8 mouse cellular contexts compared by ENCODE assay signal in the genomic region with DNA sequence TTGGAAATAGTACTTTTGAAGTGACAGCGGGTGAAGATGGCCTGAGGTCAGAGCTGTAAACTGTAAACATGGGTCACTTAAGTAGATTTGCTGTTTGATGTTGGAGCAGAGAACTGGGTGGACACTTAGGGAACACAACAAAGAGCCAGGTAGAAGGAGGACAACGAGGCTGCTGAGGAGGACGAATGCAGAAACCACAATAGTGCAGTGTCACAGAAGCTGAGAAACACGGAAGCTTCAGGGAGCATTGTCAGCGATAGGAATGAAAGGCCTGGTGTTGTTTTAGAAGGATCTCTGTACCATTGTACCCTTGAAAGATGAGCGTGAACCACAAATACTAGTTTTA. TPM values are rescaled to one million over a fixed set of nuclear protein-coding genes. Genes with fewer than 3 reads are reported as not detected.
DNase-seq lines count a peak whose midpoint lies in the region; ATAC-seq and TF ChIP-seq lines count a peak whose summit lies in the region.

No protein-coding gene starts in this region.

- peak overlapping the region; percentile 88 for H3K4me2 ChIP-seq in lung, embryonic 14.5 days
- H3K4me2 ChIP-seq in embryonic facial prominence, embryonic 11.5 days (ENCODE audit: low read depth, low read length), result peak overlapping the region; percentile 81
- H3K4me2 ChIP-seq in intestine, embryonic 14.5 days (ENCODE audit: low read length), result peak overlapping the region; percentile 57

- H3K4me3 ChIP-seq in lung, embryonic 14.5 days (ENCODE audit: low read depth, low read length), result peak overlapping the region; percentile 88
- H3K4me3 ChIP-seq in embryonic facial prominence, embryonic 11.5 days (ENCODE audit: low read depth, low read length), result peak overlapping the region; percentile 86
- H3K4me3 ChIP-seq in intestine, embryonic 14.5 days (ENCODE audit: low read depth, low read length), result peak overlapping the region; percentile 87

- TF ChIP-seq CTCF in lung, embryonic 14.5 days (IDR thresholded peaks at IDR 0.05; ENCODE audit: low read depth), result no peak

- no peaks in the 10 kb centered on the region for H3K27me3 ChIP-seq in lung, embryonic 14.5 days (ENCODE audit: insufficient read depth, low read length)
- no peaks in the 10 kb centered on the region for H3K27me3 ChIP-seq in embryonic facial prominence, embryonic 11.5 days (ENCODE audit: control insufficient read depth, insufficient read depth, low read length)
- no peaks in the 10 kb centered on the region for H3K27me3 ChIP-seq in intestine, embryonic 14.5 days (replicated peaks; ENCODE audit: control insufficient read depth, insufficient read depth, low read length)

- no peak overlapping the region for H3K27ac ChIP-seq in lung, embryonic 14.5 days (ENCODE audit: low read depth)
- H3K27ac ChIP-seq in embryonic facial prominence, embryonic 11.5 days (replicated peaks; ENCODE audit: low read depth, low read length), result no peak overlapping the region
- peak overlapping the region; percentile 93; the same call in 1 of the 2 replicates for H3K27ac ChIP-seq in intestine, embryonic 14.5 days (ENCODE audit: low read depth)

- ATAC-seq in lung, embryonic 14.5 days (ENCODE audit: insufficient read depth), result no peak
- no peak for ATAC-seq in embryonic facial prominence, embryonic 11.5 days (replicated peaks; ENCODE audit: insufficient number of reproducible peaks, low FRiP score, low TSS enrichment, low read depth)
- no peak for ATAC-seq in intestine, embryonic 14.5 days (replicated peaks; ENCODE audit: low FRiP score, low TSS enrichment, low read depth)
- peak; percentile 38 for ATAC-seq in monocyte, adult 5-6 weeks (replicated peaks; ENCODE audit: insufficient number of reproducible peaks, low FRiP score, low TSS enrichment, poor library complexity, severe bottlenecking)

- 16% methylated on average over 6 of the region's 6 CpGs for WGBS in lung, embryonic 14.5 days
- 30% methylated on average over 6 of the region's 6 CpGs for WGBS in embryonic facial prominence, embryonic 11.5 days
- WGBS in intestine, embryonic 14.5 days, result 23% methylated on average over 6 of the region's 6 CpGs

- H3K36me3 ChIP-seq in lung, embryonic 14.5 days (ENCODE audit: insufficient read depth), result peaks cover 7% of the 10 kb centered on the region; the same call in 1 of the 2 replicates
- H3K36me3 ChIP-seq in embryonic facial prominence, embryonic 11.5 days (replicated peaks; ENCODE audit: control insufficient read depth, insufficient read depth, low read depth, low read length), result no peaks in the 10 kb centered on the region
- no peaks in the 10 kb centered on the region for H3K36me3 ChIP-seq in intestine, embryonic 14.5 days (ENCODE audit: control insufficient read depth, insufficient read depth, low read length)

- 0 out of 2 replicates have a peak, but pooled peaks cover 4% of the 10 kb centered on the region for H3K4me1 ChIP-seq in lung, embryonic 14.5 days (ENCODE audit: insufficient read depth)
- no peaks in the 10 kb centered on the region for H3K4me1 ChIP-seq in embryonic facial prominence, embryonic 11.5 days (ENCODE audit: control insufficient read depth, insufficient read depth, low read length)
- peaks cover 14% of the 10 kb centered on the region for H3K4me1 ChIP-seq in intestine, embryonic 14.5 days (replicated peaks; ENCODE audit: control insufficient read depth, insufficient read depth, low read length)

- H3K9ac ChIP-seq in lung, embryonic 14.5 days, result peak overlapping the region; percentile 83
- H3K9ac ChIP-seq in embryonic facial prominence, embryonic 11.5 days (replicated peaks; ENCODE audit: low read length), result peak overlapping the region; percentile 91
- peak overlapping the region; percentile 92 for H3K9ac ChIP-seq in intestine, embryonic 14.5 days (ENCODE audit: low read length)

- no peak for DNase-seq in lung, embryonic 14.5 days
- DNase-seq in lung, adult 18-20 months, result no peak
- no peak for DNase-seq in embryonic facial prominence, embryonic 11.5 days (ENCODE audit: low spot score)
- DNase-seq in intestine, embryonic 14.5 days (ENCODE audit: low spot score), result no peak
- DNase-seq in retina, embryonic 14.5 days (ENCODE audit: low spot score), result no peak
- DNase-seq in cerebellum, adult 18-20 months, result no peak
- DNase-seq in ovary, adult 18-20 months (ENCODE audit: low spot score), result no peak

- H3K9me3 ChIP-seq in lung, embryonic 14.5 days (ENCODE audit: low read depth, low read length), result no peaks in the 10 kb centered on the region
- no peaks in the 10 kb centered on the region for H3K9me3 ChIP-seq in embryonic facial prominence, embryonic 11.5 days (replicated peaks; ENCODE audit: control insufficient read depth, low read length)
- no peaks in the 10 kb centered on the region for H3K9me3 ChIP-seq in intestine, embryonic 14.5 days (ENCODE audit: control insufficient read depth, low read length)

RNA-seq across cellular contexts. Expression of a gene that starts 1.1 kb away (rescaled TPM):
- 61.3 and 62.2 TPM in 2 replicates for polyA plus RNA-seq in lung, embryonic 14.5 days (2014; fragmentation: Nextera tagmentation; extraction: Ambion mirVana)
- 69.8 and 70.8 TPM in 2 replicates for polyA plus RNA-seq in embryonic facial prominence, embryonic 11.5 days (2014; fragmentation: Nextera tagmentation; extraction: Ambion mirVana)
- polyA plus RNA-seq in intestine, embryonic 14.5 days (2014; fragmentation: Nextera tagmentation; extraction: Ambion mirVana), result 87.6 and 92.7 TPM in 2 replicates
- total RNA-seq in monocyte, adult 5-6 weeks (2017), result 79.8 to 104 TPM (median 85.8 TPM) in 3 replicates

RNA-seq across cellular contexts. Expression of a gene that starts 58.0 kb away (rescaled TPM):
- polyA plus RNA-seq in lung, embryonic 14.5 days (2014; fragmentation: Nextera tagmentation; extraction: Ambion mirVana), result 254 and 260 TPM in 2 replicates
- polyA plus RNA-seq in embryonic facial prominence, embryonic 11.5 days (2014; fragmentation: Nextera tagmentation; extraction: Ambion mirVana), result 254 and 265 TPM in 2 replicates
- 232 and 252 TPM in 2 replicates for polyA plus RNA-seq in intestine, embryonic 14.5 days (2014; fragmentation: Nextera tagmentation; extraction: Ambion mirVana)
- total RNA-seq in monocyte, adult 5-6 weeks (2017), result 239 to 354 TPM (median 242 TPM) in 3 replicates
